Mouse (Mus musculus) neural tube, embryonic 15.5 days (tissue): Measurements from ENCODE around the gene Asf1b. TPM values are rescaled to one million over a fixed set of nuclear protein-coding genes. Genes with fewer than 3 reads are reported as not detected.

Experiments
- ATAC-seq: fragments of 200-750 bp; cut with Nextera tagmentation; 2 replicates; pipeline ENCODE4 v1.8.0; 2017; ENCODE audit warnings: mild to moderate bottlenecking, moderate TSS enrichment, moderate library complexity; ENCODE audit not compliant: low FRiP score
- H3K27ac ChIP-seq: fragments of 300-500 bp; sonication (generic); replicated peaks from 2 replicates; pipeline ENCODE4 v1.5.1; 2015; ENCODE audit warnings: mild to moderate bottlenecking, inconsistent platforms
- H3K27me3 ChIP-seq: fragments of 300-500 bp; sonication (generic); replicated peaks from 2 replicates; pipeline ENCODE4 v1.6.1; 2015; ENCODE audit warnings: inconsistent platforms
- H3K36me3 ChIP-seq: fragments of 300-500 bp; sonication (generic); 2 replicates; pipeline ENCODE4 v1.6.1; 2015; ENCODE audit warnings: inconsistent platforms
- H3K4me1 ChIP-seq: fragments of 300-500 bp; sonication (generic); 2 replicates; pipeline ENCODE4 v1.6.1; 2015; ENCODE audit warnings: inconsistent platforms
- H3K4me2 ChIP-seq: fragments of 300-500 bp; sonication (generic); 2 replicates; pipeline ENCODE4 v1.6.1; 2015; ENCODE audit warnings: inconsistent platforms, mild to moderate bottlenecking, moderate library complexity
- H3K4me3 ChIP-seq: fragments of 300-500 bp; sonication (generic); replicated peaks from 2 replicates; pipeline ENCODE4 v1.5.1; 2015; ENCODE audit warnings: mild to moderate bottlenecking, inconsistent platforms
- H3K9ac ChIP-seq: fragments of 300-500 bp; sonication (generic); replicated peaks from 2 replicates; pipeline ENCODE4 v1.6.1; 2015; ENCODE audit warnings: mild to moderate bottlenecking, inconsistent platforms
- H3K9me3 ChIP-seq: fragments of 300-500 bp; sonication (generic); replicated peaks from 2 replicates; pipeline ENCODE4 v1.6.1; 2016; ENCODE audit warnings: inconsistent platforms
- WGBS: fragments of 180-500 bp; shearing (Covaris S2); methylation state at CpG from one replicate; pipeline ENCODE4 v1.1.7; 2015; ENCODE audit warnings: mixed read lengths; 5-methylcytosine and 5-hydroxymethylcytosine counted together
- microRNA counts: library from miRNA; unstranded; fragments of <30 nt; microRNA quantifications from one replicate; lab custom pipeline; 2016
- microRNA-seq: library from miRNA; unstranded; fragments of <30 nt; microRNA quantifications from one replicate; pipeline ENCODE4, GENCODE M21; 2017
- polyA plus RNA-seq: library from polyadenylated mRNA; unstranded; fragments of >200 nt; fragmentation: Nextera tagmentation; extraction: Ambion mirVana; gene quantifications from 2 replicates; pipeline ENCODE4 v1.2.1, GENCODE M21; 2015

The Asf1b gene
- polyA plus RNA-seq, 1 experiment from 2014 or later = 8.0 TPM

DNA sequence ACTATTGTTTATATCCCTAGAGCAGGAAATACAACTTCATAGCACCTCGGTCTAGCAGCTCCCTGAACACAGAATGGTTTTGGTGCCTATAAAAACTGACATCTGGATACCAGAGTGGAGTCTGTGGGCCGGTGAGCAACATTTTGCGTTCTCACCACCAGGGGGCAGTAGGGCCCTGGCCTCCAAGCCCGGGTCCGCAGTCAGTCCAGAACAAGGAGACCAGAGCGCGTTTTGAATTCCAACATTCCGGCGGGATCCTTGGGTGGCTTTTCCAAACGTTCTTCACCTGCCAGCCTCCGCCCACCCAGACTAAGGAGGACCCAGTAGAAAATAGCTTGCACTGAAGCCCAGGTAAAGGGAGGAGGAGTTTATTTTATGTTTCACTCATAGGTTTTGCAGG is 54.6 kb downstream of the Asf1b start:
- ATAC-seq = peak; percentile 39; the same call in 1 of the 2 replicates

DNA sequence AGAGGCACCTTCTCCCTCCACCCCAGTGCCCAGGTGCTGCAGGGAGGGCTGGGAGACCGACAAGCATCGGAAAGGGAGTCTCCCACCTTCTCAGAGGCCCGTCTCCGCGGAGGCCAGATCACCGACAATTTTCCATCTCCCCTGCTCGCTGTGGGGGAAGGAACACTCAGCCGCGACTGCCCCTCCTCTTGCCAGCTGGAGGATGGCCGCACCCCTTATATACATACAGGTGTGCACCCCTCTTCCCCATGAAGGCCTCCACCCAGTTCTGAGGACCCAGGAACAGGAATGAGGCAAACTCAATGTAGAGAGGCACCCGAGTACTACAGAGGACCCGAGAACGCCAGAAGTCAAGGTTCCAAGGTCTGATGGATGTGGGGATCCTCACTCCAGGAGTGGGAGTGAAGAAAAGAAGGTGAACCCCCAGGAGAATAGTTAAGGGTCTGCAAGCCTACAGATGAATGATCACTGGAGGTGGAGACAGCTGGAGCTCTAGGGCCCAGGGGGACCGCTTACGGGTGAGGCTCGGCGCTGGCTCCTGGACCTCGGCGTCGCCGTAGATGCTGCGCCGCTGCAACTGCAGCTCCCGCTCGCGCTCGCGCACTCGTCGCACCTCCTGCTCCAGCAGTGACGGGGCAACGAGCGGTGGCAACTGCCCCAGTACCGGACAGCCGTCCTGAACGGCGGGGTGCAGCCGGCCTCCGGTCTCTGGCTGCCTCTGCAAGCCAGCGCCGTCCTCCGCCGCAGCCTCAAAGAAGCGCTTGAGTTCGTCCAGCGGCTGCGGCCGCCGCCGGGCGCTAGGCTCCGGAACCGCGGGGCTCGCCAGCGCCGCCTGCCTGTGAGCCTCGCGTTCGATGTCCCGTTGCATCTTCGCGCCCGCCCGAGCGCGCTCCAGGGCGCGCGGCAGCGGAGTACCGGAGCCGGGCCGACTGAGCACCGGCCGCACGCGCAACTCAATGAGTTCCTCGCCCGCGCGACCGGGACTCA is 55.6 kb downstream of the Asf1b start:
- peaks cover 30% of the 10 kb centered on the region for H3K4me1 ChIP-seq
- peak; percentile 61 for ATAC-seq
- peak overlapping the region; percentile 57 for H3K4me3 ChIP-seq
- no peak overlapping the region for H3K27ac ChIP-seq
- peaks cover 42% of the 10 kb centered on the region for H3K27me3 ChIP-seq
- peak overlapping the region; percentile 56 for H3K9ac ChIP-seq
- 1% methylated on average over 82 of the region's 83 CpGs for WGBS
- H3K4me2 ChIP-seq = peak overlapping the region; percentile 99
- no peaks in the 10 kb centered on the region for H3K36me3 ChIP-seq
- no peaks in the 10 kb centered on the region for H3K9me3 ChIP-seq

More for the DNA sequence above, 54.6 kb downstream of the Asf1b start:
- Histone ChIP-seq H3K9ac (no peak overlapping the region), H3K36me3 (no peaks in the 10 kb centered on the region), H3K4me1 (peaks cover 36% of the 10 kb centered on the region), H3K27me3 (peaks cover 42% of the 10 kb centered on the region), H3K27ac (no peak overlapping the region), H3K4me2 (peak overlapping the region; percentile 99), H3K4me3 (no peak overlapping the region), H3K9me3 (no peaks in the 10 kb centered on the region)
- under 1% methylated on average over 11 of the region's 11 CpGs for WGBS

GRCm38 (mm10) chr8:84011705-84012498 is 56.6 kb downstream of the Asf1b start, which contains the start of gene 2210011C24Rik:
TSS of gene 2210011C24Rik (minus strand) at chr8:84012171.
- no peaks in the 10 kb centered on the region for H3K9me3 ChIP-seq
- H3K4me2 ChIP-seq = peak within 1 kb of the TSS; percentile 99
- ATAC-seq = peak; percentile 9; the same call in 1 of the 2 replicates
- H3K36me3 ChIP-seq = no peaks in the 10 kb centered on the region
- under 1% methylated on average over 45 of the region's 45 CpGs for WGBS
- H3K4me1 ChIP-seq = peaks cover 30% of the 10 kb centered on the region
- peak within 1 kb of the TSS; percentile 57 for H3K4me3 ChIP-seq
- peak within 1 kb of the TSS; percentile 56 for H3K9ac ChIP-seq
- H3K27me3 ChIP-seq = peaks cover 42% of the 10 kb centered on the region
- H3K27ac ChIP-seq = no peak within 1 kb of the TSS

GRCm38 (mm10) chr8:84012499-84013165 is 57.3 kb downstream of the Asf1b start:
- H3K9ac ChIP-seq = 0 out of 2 replicates have a peak overlapping the region, but pooled peaks have one; percentile 6
- WGBS = 8% methylated on average over 35 of the region's 35 CpGs

DNA sequence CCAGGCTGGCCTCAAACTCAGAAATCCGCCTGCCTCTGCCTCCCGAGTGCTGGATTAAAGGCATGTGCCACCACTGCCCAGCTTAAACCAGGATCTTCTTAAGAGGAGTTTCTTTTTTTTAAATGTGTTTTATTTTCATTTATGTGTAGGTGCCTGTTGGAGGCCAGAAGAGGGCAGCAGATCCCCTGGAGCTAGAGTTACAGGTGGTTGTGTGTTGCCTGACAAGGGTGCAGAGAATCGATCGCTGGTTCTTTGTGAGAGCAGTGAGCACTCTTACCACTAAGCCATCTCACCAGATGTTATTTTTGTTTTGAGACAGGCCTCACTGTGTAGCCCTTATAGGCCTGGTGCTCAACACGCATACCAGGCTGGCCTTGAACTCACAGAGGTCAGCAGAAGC is 60.5 kb downstream of the Asf1b start:
- Histone ChIP-seq H3K27me3 (peaks cover 35% of the 10 kb centered on the region), H3K4me1 (peaks cover 17% of the 10 kb centered on the region), H3K9me3 (no peaks in the 10 kb centered on the region), H3K27ac (no peak overlapping the region), H3K4me3 (no peak overlapping the region), H3K9ac (no peak overlapping the region), H3K36me3 (no peaks in the 10 kb centered on the region), H3K4me2 (no peak overlapping the region)
- ATAC-seq = no peak
- WGBS = 93% methylated on average over 5 of the region's 5 CpGs

More at GRCm38 (mm10) chr8:84012499-84013165, 57.3 kb downstream of the Asf1b start:
- H3K4me2 ChIP-seq = peak overlapping the region; percentile 99
- ATAC-seq = no peak
- no peak overlapping the region for H3K27ac ChIP-seq
- peak overlapping the region; percentile 57 for H3K4me3 ChIP-seq
- peaks cover 42% of the 10 kb centered on the region for H3K27me3 ChIP-seq
- H3K36me3 ChIP-seq = no peaks in the 10 kb centered on the region
- peaks cover 30% of the 10 kb centered on the region for H3K4me1 ChIP-seq
- H3K9me3 ChIP-seq = no peaks in the 10 kb centered on the region

- no peak overlapping the region for H3K27ac ChIP-seq
- H3K9ac ChIP-seq = no peak overlapping the region
- 0 out of 2 replicates have a peak, but pooled peaks cover 5% of the 10 kb centered on the region for H3K4me1 ChIP-seq
- no peak overlapping the region for H3K4me3 ChIP-seq
- peaks cover 21% of the 10 kb centered on the region for H3K27me3 ChIP-seq
- H3K4me2 ChIP-seq = no peak overlapping the region
- H3K9me3 ChIP-seq = no peaks in the 10 kb centered on the region
- WGBS = 89% methylated on average over 9 of the region's 9 CpGs
- no peaks in the 10 kb centered on the region for H3K36me3 ChIP-seq
- no peak for ATAC-seq
Measured at GRCm38 (mm10) chr8:84019738-84020137, 64.4 kb downstream of the Asf1b start.

MicroRNAs within 50 kb of the gene (microRNA counts, 519-probe panel; counts per million panel counts)
- not detected for microRNA mmu-miR-1199 (lab: Ali Mortazavi, UCI)

Small RNA genes within 50 kb of the gene (microRNA-seq; reads per million reads assigned to microRNA genes)
- gene Gm44330 (not detected), gene Gm44450 (not detected), gene Mir1199 (not detected), gene Mir8111 (0.52 reads per million)

Other genes with a start within 250 kb of the Asf1b start
- 86.5 and 117 TPM in 2 replicates for gene Ddx39, start 240.3 kb upstream of the Asf1b start, polyA plus RNA-seq
- gene Adgre5, start 214.2 kb upstream of the Asf1b start, polyA plus RNA-seq = 12.2 and 15.5 TPM in 2 replicates
- 43.0 and 54.1 TPM in 2 replicates for gene Adgrl1, start 55.4 kb upstream of the Asf1b start, polyA plus RNA-seq
- 1.1 TPM in 2 replicates for gene Gm10644, start 302 bp upstream of the Asf1b start, polyA plus RNA-seq
- gene Prkaca, start 17.5 kb downstream of the Asf1b start, polyA plus RNA-seq = 234 and 256 TPM in 2 replicates
- gene Samd1, start 42.2 kb downstream of the Asf1b start, polyA plus RNA-seq = 7.9 and 8.4 TPM in 2 replicates
- 0.82 and 1.2 TPM in 2 replicates for gene 1700067K01Rik, start 46.0 kb downstream of the Asf1b start, polyA plus RNA-seq
- 0.69 and 1.6 TPM in 2 replicates for gene 2210011C24Rik, start 56.7 kb downstream of the Asf1b start, polyA plus RNA-seq
- gene Palm3, start 66.0 kb downstream of the Asf1b start, polyA plus RNA-seq = 14.1 and 17.0 TPM in 2 replicates
- gene Il27ra, start 87.1 kb downstream of the Asf1b start, polyA plus RNA-seq = 0.37 and 1.7 TPM in 2 replicates
- 1.0 and 1.4 TPM in 2 replicates for gene Rln3, start 89.5 kb downstream of the Asf1b start, polyA plus RNA-seq
- gene Gm10643, start 109.6 kb downstream of the Asf1b start, polyA plus RNA-seq = 1.4 and 1.8 TPM in 2 replicates
- gene Rfx1, start 111.3 kb downstream of the Asf1b start, polyA plus RNA-seq = 8.7 and 9.5 TPM in 2 replicates
- 18.5 and 21.6 TPM in 2 replicates for gene Dcaf15, start 149.3 kb downstream of the Asf1b start, polyA plus RNA-seq
- 0.47 and 0.49 TPM in 2 replicates for gene Podnl1, start 170.5 kb downstream of the Asf1b start, polyA plus RNA-seq
- gene Cc2d1a, start 192.4 kb downstream of the Asf1b start, polyA plus RNA-seq = 41.3 and 43.7 TPM in 2 replicates
- 2.0 and 2.6 TPM in 2 replicates for gene 4930432K21Rik, start 192.5 kb downstream of the Asf1b start, polyA plus RNA-seq
- 7.4 and 11.9 TPM in 2 replicates for gene Nanos3, start 229.7 kb downstream of the Asf1b start, polyA plus RNA-seq